ENCODE assay signal across 8 mouse cellular contexts in the genomic region with DNA sequence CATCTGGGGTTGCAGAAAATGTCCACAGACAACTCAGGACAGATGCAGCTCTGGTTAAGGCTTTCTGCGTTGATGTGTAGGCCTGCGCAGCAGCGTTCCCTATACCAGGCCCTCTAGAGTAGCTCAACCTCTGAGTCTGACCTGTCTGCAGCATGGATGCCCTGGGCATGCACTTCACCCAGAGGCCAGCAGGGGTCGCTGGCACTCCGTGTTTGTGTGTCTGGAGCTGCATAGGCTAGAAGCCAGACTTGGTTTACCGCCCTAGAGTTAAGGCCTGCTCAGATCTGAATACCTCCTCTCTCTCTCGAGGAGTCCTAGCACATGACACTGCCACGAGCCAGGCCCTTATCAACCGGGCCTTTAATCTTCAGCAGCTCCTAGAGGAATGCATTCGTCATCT.
A peak's percentile ranks its signal among the peaks of the same experiment; 100 is the strongest.
DNase-seq lines count a peak whose midpoint lies in the region; ATAC-seq and TF ChIP-seq lines count a peak whose summit lies in the region.

No protein-coding gene starts in this region.

- H3K4me1 ChIP-seq in hindbrain, postnatal 0 days (ENCODE audit: insufficient read depth, low read length), result no peaks in the 10 kb centered on the region

- H3K27ac ChIP-seq in gastrocnemius, adult 2 months, result no peak overlapping the region
- H3K27ac ChIP-seq in hindbrain, postnatal 0 days, result no peak overlapping the region

- H3K36me3 ChIP-seq in hindbrain, postnatal 0 days (ENCODE audit: insufficient read depth, low read length), result no peaks in the 10 kb centered on the region

- peak; percentile 90 for DNase-seq in ZHBTc4 (ENCODE audit: low read depth, low spot score)
- DNase-seq in gastrocnemius, adult 2 months, result peak; percentile 81
- peak; percentile 85 for DNase-seq in hindbrain, postnatal 0 days (ENCODE audit: low spot score)
- DNase-seq in left cerebral cortex, adult 18-20 months (ENCODE audit: low spot score in 2 of 2), result peak; percentile 81 to 84
- DNase-seq in right cerebral cortex, postnatal 10 days (ENCODE audit: low spot score in 2 of 2), result peak; percentile 81 to 89
- DNase-seq in urinary bladder, postnatal 36 days (ENCODE audit: low spot score in 2 of 2), result peak; percentile 62 to 74

- ATAC-seq in common myeloid progenitor, adult 5-6 weeks (replicated peaks; ENCODE audit: low read depth, poor library complexity, severe bottlenecking), result peak; percentile 72
- peak; percentile 62 for ATAC-seq in hindbrain, postnatal 0 days
- peak; percentile 77 for ATAC-seq in megakaryocyte progenitor cell, adult 5-6 weeks (replicated peaks; ENCODE audit: poor library complexity)

- no peak overlapping the region for H3K4me2 ChIP-seq in hindbrain, postnatal 0 days (ENCODE audit: low read depth, low read length)

- WGBS in hindbrain, postnatal 0 days, result 19% methylated on average over 10 of the region's 10 CpGs

- intact Hi-C loops in gastrocnemius, adult 2 months (cut with DNase I), result no loop called here

- H3K9ac ChIP-seq in hindbrain, postnatal 0 days (replicated peaks; ENCODE audit: low read length), result no peak overlapping the region

- H3K4me3 ChIP-seq in gastrocnemius, adult 2 months, result no peak overlapping the region
- no peak overlapping the region for H3K4me3 ChIP-seq in hindbrain, postnatal 0 days (ENCODE audit: low read length)

- H3K9me3 ChIP-seq in hindbrain, postnatal 0 days (ENCODE audit: low read length), result no peaks in the 10 kb centered on the region

- peak; percentile 91 for TF ChIP-seq CTCF in gastrocnemius, adult 2 months (IDR thresholded peaks at IDR 0.05)
- peak; percentile 99 for TF ChIP-seq CTCF in hindbrain, postnatal 0 days (IDR thresholded peaks at IDR 0.05; ENCODE audit: low read depth)

- H3K27me3 ChIP-seq in hindbrain, postnatal 0 days (ENCODE audit: insufficient read depth, low read length), result no peaks in the 10 kb centered on the region
